Mouse (Mus musculus) adipocyte (in vitro differentiated cells): ENCODE measurements at regions not wholly inside any gene's neighbourhood (a gene's known extent, or its start where the extent isn't known, plus 50 kb on each side); places are given as distances from the start of the nearest gene placed in this dataset.

Source experiments
- DNase-seq: peaks from one replicate; pipeline ENCODE4 v3.0.0-alpha.2; 2016; ENCODE audit warnings: low spot score

- peak; percentile 2 for DNase-seq
Observed at GRCm38 (mm10) chrX:145758406-145758805, 253.4 kb upstream of the Amot start.

GRCm38 (mm10) chrX:145753427-145753826, 248.4 kb upstream of the Amot start:
- DNase-seq = no peak
